Mouse (Mus musculus) brain, embryonic 14.5 days (tissue): ENCODE measurements around the gene Swap70.

Source experiments
- CTCF ChIP-seq: fragments of 200-500 bp; IDR thresholded peaks from 2 replicates; pipeline ENCODE4 v1.5.1; 2012; ENCODE audit warnings: inconsistent platforms, mild to moderate bottlenecking, moderate library complexity, borderline replicate concordance; ENCODE audit not compliant: insufficient read depth, insufficient read length; ENCODE audit errors: extremely low read depth
- POLR2A ChIP-seq: fragments of 200-500 bp; IDR thresholded peaks from 2 replicates; pipeline ENCODE4 v1.6.1; 2012; ENCODE audit warnings: mild to moderate bottlenecking, inconsistent platforms, borderline replicate concordance; ENCODE audit not compliant: poor library complexity, insufficient read depth, insufficient read length, severe bottlenecking; ENCODE audit errors: extremely low read depth

DNA sequence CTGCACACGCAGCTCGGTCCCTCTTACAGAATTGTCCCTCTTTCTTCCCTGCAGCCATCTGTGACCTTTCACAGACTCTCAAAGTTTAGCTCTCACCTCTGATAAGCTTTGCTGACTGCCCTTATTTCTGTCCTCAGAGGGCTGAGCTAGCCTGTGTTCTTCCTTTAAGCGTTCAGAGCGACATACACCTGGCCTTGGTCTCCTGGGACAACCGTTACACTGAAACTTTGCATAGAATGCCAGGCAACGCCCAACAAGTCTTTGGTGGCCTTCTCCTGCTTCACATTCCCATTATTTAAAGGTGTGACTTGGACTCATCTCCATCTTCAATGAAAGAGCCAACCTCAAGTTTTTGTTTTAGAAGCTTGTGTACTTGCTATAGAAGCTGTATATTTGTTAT lies 13.2 kb upstream of the Swap70 start:
- TF ChIP-seq POLR2A (no peak), CTCF (no peak)
